Mouse (Mus musculus) natural killer cell, adult 2 months (primary cell): Measurements from ENCODE around the gene Apoh.

Experiments
- DNase-seq, 2 experiments: peaks; one replicate each; pipeline ENCODE4 v3.0.0; 2022; ENCODE audit warnings: low spot score in 2 of 2

Gene Apoh

DNA sequence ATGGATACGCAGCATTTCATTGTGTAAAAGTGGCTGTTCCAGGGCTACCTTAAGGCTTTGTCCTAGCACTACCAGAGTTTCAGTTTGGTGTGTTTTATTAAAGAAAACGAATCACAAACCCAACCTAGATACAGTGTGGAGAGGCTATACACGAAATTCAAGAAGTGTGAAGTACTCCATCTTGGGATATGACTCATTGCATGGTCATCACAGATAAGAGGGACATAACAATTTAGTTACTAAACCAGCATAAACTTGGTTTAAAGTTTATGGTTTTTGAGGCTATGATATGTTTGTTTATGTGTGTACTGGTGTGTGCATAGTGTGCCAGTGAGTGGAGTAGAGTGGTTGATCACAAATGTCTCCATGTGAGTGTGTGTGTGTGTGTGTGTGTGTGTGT is 116.4 kb downstream of the Apoh start:
- DNase-seq = no peak
